Mouse (Mus musculus) ES-Bruce4 (cell line): ENCODE data around the gene Eif1b. TPM values are rescaled to one million over a fixed set of nuclear protein-coding genes. Genes with fewer than 3 reads are reported as not detected.

Experiments
- H3K27ac ChIP-seq: 2 replicates; pipeline ENCODE4 v1.5.1; 2012; ENCODE audit warnings: low read length, inconsistent platforms; ENCODE audit not compliant: insufficient read depth
- H3K27me3 ChIP-seq: 2 replicates; pipeline ENCODE4 v1.6.1; 2012; ENCODE audit warnings: mild to moderate bottlenecking, low read length, inconsistent platforms; ENCODE audit not compliant: control insufficient read depth, poor library complexity, insufficient read depth, severe bottlenecking
- H3K36me3 ChIP-seq: 2 replicates; pipeline ENCODE4 v1.6.1; 2012; ENCODE audit warnings: inconsistent platforms, mild to moderate bottlenecking, low read length, moderate library complexity; ENCODE audit not compliant: control insufficient read depth, poor library complexity, insufficient read depth, severe bottlenecking
- H3K4me1 ChIP-seq: one replicate; pipeline ENCODE4 v1.8.1; 2011; ENCODE audit warnings: low read length; ENCODE audit not compliant: control insufficient read depth, insufficient read depth
- H3K4me3 ChIP-seq: 2 replicates; pipeline ENCODE4 v1.5.1; 2011; ENCODE audit warnings: low read depth, mild to moderate bottlenecking, low read length
- H3K9ac ChIP-seq: 2 replicates; pipeline ENCODE4 v1.6.1; 2012; ENCODE audit warnings: low read depth, mild to moderate bottlenecking, inconsistent platforms; ENCODE audit not compliant: poor library complexity, severe bottlenecking
- H3K9me3 ChIP-seq: replicated peaks from 2 replicates; pipeline ENCODE4 v1.6.1; 2012; ENCODE audit warnings: mild to moderate bottlenecking, low read length, inconsistent platforms; ENCODE audit not compliant: control insufficient read depth, poor library complexity, insufficient read depth, severe bottlenecking
- CTCF ChIP-seq: IDR thresholded peaks from one replicate; pipeline ENCODE4 v1.8.1; 2011; ENCODE audit warnings: low read depth, low read length
- EP300 ChIP-seq: IDR thresholded peaks from 2 replicates; pipeline ENCODE4 v1.6.1; 2011; ENCODE audit warnings: low read depth, low read length; ENCODE audit not compliant: insufficient read depth
- POLR2A ChIP-seq: IDR thresholded peaks from one replicate; pipeline ENCODE4 v1.8.1; 2011; ENCODE audit warnings: low read length; ENCODE audit not compliant: insufficient read depth
- polyA plus RNA-seq: library from polyadenylated mRNA; stranded (reverse); fragments of >200 nt; gene quantifications from 2 replicates; pipeline ENCODE4 v1.2.4, GENCODE M21; 2011; ENCODE audit warnings: low read depth; ENCODE audit not compliant: missing spikeins, insufficient read depth, insufficient read length

Eif1b gene
- polyA plus RNA-seq, 1 experiment = 27.0 TPM

DNA sequence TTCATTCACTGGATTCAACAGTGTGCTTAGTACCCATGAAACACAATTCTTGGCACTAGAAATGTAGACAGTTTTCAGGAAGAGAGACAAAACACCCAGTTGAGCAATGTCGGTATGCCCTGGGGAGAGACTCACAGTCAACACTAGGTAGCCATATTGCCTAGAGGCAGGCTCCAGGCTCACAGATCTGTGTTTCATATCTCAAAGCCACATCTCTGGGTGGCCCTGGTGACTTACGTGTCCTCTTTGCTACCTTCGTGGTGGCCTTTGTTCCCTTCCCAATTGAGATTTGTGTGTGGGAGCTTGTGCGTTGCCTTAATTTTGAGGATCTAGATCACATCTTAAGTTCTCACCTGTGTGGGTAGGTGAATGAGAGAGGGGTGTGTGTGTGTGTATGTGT lies 9.7 kb upstream of the Eif1b start:
- no peak for TF ChIP-seq POLR2A
- no peak for TF ChIP-seq EP300
- TF ChIP-seq CTCF = no peak
- no peaks in the 10 kb centered on the region for H3K27me3 ChIP-seq
- no peaks in the 10 kb centered on the region for H3K9me3 ChIP-seq
- no peak overlapping the region for H3K4me3 ChIP-seq
- H3K4me1 ChIP-seq = no peaks in the 10 kb centered on the region
- H3K9ac ChIP-seq = no peak overlapping the region
- no peaks in the 10 kb centered on the region for H3K36me3 ChIP-seq
- H3K27ac ChIP-seq = no peak overlapping the region

- TF ChIP-seq CTCF = no peak
- no peak for TF ChIP-seq EP300
- TF ChIP-seq POLR2A = no peak
- H3K27ac ChIP-seq = no peak overlapping the region
- no peaks in the 10 kb centered on the region for H3K36me3 ChIP-seq
- H3K9me3 ChIP-seq = no peaks in the 10 kb centered on the region
- H3K4me1 ChIP-seq = no peaks in the 10 kb centered on the region
- H3K4me3 ChIP-seq = no peak overlapping the region
- no peak overlapping the region for H3K9ac ChIP-seq
- H3K27me3 ChIP-seq = no peaks in the 10 kb centered on the region
These were observed 8.9 kb upstream of the Eif1b start for GRCm38 (mm10) chr9:120483101-120483500.

- no peaks in the 10 kb centered on the region for H3K27me3 ChIP-seq
- H3K9ac ChIP-seq = no peak overlapping the region
- TF ChIP-seq CTCF (no peak), POLR2A (no peak), EP300 (no peak)
- H3K36me3 ChIP-seq = no peaks in the 10 kb centered on the region
- no peak overlapping the region for H3K27ac ChIP-seq
- no peaks in the 10 kb centered on the region for H3K9me3 ChIP-seq
- H3K4me1 ChIP-seq = no peaks in the 10 kb centered on the region
- H3K4me3 ChIP-seq = no peak overlapping the region
These were observed 5.0 kb upstream of the Eif1b start for GRCm38 (mm10) chr9:120487076-120487475.

DNA sequence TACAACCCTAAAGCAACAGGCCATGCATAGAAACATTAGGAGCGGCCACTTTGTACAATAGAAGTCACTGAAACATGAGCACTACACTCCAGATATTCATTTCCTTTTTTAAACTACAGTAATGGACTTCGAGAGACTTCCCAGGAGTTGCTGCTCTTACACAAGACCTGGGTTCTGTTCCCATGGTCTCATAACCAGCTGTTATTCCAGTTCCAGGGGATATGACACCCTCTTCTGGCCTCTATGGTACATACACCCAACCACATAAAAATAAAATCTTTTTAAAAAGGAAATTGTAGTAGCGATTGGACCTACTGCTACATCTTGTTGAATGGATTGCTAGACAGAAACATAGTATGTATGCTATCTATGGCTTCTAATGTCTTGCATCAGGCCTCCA lies 523 bp upstream of the Eif1b start:
- Histone ChIP-seq H3K9ac (no peak overlapping the region), H3K4me1 (no peaks in the 10 kb centered on the region), H3K9me3 (no peaks in the 10 kb centered on the region), H3K27me3 (no peaks in the 10 kb centered on the region), H3K36me3 (peaks cover 7% of the 10 kb centered on the region), H3K27ac (no peak overlapping the region), H3K4me3 (no peak overlapping the region)
- TF ChIP-seq CTCF (no peak), EP300 (no peak), POLR2A (no peak)

- no peaks in the 10 kb centered on the region for H3K27me3 ChIP-seq
- peak overlapping the region; percentile 76 for H3K4me3 ChIP-seq
- H3K36me3 ChIP-seq = peaks cover 7% of the 10 kb centered on the region
- peak overlapping the region; percentile 94 for H3K9ac ChIP-seq
- no peak overlapping the region for H3K27ac ChIP-seq
- TF ChIP-seq EP300 (no peak), POLR2A (no peak)
- no peaks in the 10 kb centered on the region for H3K9me3 ChIP-seq
- no peaks in the 10 kb centered on the region for H3K4me1 ChIP-seq
These were observed 644 bp downstream of the Eif1b start for GRCm38 (mm10) chr9:120492400-120493351.

GRCm38 (mm10) chr9:120493781-120494180 lies 1.7 kb downstream of the Eif1b start:
- no peaks in the 10 kb centered on the region for H3K9me3 ChIP-seq
- no peaks in the 10 kb centered on the region for H3K27me3 ChIP-seq
- no peaks in the 10 kb centered on the region for H3K4me1 ChIP-seq
- TF ChIP-seq CTCF (no peak), POLR2A (no peak), EP300 (no peak)
- H3K4me3 ChIP-seq = no peak overlapping the region
- H3K36me3 ChIP-seq = peaks cover 7% of the 10 kb centered on the region
- H3K9ac ChIP-seq = peak overlapping the region; percentile 94; the same call in 1 of the 2 replicates
- H3K27ac ChIP-seq = no peak overlapping the region
